Mouse (Mus musculus) regulatory T cell (primary cell): Measurements from ENCODE around the gene Slc16a10.

Experiments used
- in situ Hi-C: fragments of 300-600 bp; cut with MboI, MseI; formaldehyde crosslinking; loops from one replicate; pipeline ENCODE4 v1.15.1; 2025; ENCODE audit warnings: high pct_unique_total_duplicates

The Slc16a10 gene

GRCm38 (mm10) chr10:40069270-40069669 lies 72.8 kb downstream of the Slc16a10 start:
- in situ Hi-C loops, result no loop called here

- in situ Hi-C loops, result no loop called here
These were observed 73.5 kb downstream of the Slc16a10 start for GRCm38 (mm10) chr10:40068595-40068994.

GRCm38 (mm10) chr10:40067529-40067928 lies 74.5 kb downstream of the Slc16a10 start:
- in situ Hi-C loops, result no loop called here

- in situ Hi-C loops, result no loop called here
These were observed 75.0 kb downstream of the Slc16a10 start for GRCm38 (mm10) chr10:40067071-40067470.

GRCm38 (mm10) chr10:40065357-40065756 lies 76.7 kb downstream of the Slc16a10 start:
- in situ Hi-C loops, result no loop called here

DNA sequence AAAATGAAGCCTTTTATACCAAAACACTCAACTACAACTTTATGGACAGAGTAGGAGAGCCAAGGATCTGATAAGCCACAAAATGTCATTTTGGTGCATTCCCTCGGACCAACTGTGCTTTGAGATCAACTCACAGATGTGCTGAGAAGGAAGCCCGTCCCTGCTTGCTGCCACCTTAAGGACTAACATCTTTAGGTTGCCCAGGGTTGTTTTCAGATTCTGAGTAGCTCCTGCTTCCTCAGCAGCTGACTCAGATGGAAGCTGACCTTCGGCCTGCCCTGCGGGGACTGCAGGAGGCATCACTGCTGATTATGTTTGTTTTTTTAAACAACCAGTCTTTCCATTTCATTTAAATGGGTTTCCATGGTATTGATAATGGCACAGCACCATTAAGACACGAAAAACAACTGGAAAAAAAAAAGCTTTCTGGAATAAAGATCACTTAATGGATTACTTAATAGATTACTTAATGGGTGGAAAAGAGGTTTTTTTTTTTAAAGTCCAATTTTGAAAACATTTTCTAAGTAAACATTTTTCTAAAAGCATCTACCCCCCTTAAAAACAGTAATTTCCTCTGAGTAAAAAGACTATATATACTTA lies 78.7 kb downstream of the Slc16a10 start:
- in situ Hi-C loops, result loop anchor here (5.0 kb wide), 1 partner anchor 74 kb away; no protein-coding TSS in a partner anchor

DNA sequence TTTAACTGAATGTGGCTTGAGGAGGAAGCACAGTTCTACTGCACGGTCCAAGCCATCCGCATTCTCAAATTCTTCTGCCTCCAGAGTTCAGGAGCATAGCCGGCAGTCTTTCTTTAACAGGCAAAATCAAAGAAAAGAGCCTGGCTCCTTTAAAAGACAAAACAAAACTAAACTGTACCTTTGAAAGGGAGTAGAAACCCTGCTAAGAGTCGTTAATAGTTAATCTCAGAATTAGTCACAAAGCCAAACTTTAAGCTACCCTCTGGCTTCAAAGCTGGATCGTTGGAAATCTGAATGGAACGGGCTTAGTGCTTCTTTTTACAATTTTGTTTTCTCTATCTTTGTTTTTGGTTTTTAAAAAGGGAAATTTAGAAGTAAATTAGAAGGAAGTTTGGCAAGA lies 79.2 kb downstream of the Slc16a10 start:
- in situ Hi-C loops, result loop anchor here (5.0 kb wide), 1 partner anchor 74 kb away; no protein-coding TSS in a partner anchor

DNA sequence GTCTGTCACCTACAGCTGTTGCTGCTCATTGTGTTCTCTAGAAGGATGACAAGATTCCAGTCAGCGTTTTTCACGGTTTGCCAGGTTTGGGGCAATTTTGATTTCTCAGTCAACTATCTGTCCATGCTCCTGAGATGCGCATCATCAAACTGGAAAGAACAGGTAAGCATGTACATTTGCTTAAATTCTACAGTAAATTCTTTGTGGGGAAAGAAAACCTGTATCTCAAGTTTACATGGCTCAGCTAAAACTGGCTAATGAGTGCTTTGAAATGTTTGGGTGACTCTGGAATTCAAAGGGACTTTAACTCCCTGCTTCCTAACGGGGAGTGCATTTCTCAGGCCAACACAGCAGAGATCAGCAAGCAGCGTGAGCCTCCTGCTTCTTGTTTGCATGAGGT lies 80.1 kb downstream of the Slc16a10 start:
- in situ Hi-C loops, result loop anchor here (5.0 kb wide), 1 partner anchor 75 kb away; no protein-coding TSS in a partner anchor

DNA sequence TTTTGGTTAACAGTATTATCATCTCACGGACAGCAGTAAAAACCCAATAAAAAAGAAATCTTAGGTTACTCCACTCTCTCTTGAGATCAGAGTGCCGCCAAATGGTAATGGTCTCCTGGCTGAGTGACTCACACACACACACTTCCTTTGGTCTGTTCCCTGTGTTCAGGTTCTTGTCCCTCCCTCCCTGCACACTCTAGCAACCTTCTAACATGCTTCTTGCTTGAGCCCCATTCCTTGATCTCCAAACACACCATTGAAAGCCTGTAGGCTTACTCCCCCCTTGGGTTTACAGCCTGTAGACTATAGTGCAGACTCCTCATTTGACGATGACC lies 83.3 kb downstream of the Slc16a10 start:
- in situ Hi-C loops, result no loop called here

DNA sequence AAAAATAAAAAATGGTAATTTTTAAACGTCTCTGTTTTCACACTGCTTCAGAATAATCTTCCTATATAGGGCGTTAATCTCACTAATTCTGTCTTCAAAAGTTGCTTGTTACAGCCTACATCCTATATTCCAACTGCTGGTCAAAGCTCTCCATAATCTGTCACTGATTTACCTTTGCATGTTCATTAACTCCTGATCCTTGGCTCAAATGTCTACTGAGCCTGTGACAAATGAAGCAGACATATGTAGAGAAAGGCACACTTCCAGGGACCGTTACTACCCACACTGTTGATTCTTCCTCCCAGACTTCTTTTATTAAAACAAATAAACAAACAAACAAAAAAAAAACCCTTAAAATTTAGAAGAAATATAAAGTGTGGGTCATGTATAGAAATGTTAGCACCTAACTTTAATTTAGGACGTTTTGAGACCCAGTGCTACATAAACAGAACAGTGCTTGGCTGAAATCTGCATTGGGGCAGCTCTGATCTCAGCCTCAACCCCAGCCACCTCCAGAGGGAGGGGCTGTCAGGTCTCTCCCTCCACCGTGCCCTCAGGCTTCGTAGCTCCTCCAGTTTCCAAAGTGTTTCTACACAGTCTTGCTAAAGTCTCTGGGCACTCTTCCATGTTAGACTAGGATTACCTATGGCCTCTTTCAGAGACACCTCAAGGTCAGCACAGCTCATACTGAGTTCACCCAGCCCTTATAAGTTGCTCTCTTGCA lies 83.8 kb downstream of the Slc16a10 start:
- in situ Hi-C loops, result no loop called here

- in situ Hi-C loops, result no loop called here
These were observed 84.4 kb downstream of the Slc16a10 start for GRCm38 (mm10) chr10:40057615-40058014.

DNA sequence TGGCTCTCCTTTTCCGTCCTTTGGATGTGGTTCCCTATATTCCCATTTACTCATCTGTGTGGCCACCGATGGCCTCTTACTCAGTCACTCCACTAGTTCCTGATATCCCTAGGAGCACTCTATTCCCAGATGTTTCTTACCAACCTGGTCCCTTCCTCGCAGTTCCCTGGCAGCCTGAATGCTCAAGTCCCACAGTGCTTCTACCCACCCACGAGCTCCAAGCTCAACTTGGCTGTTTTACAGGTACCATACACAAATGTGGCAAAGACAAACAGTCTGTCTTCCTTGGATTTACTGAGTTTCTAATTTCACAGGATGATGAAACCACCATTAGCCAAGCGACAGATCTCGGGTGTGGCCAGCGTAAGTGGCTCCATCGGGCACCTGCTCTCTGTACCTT lies 87.6 kb downstream of the Slc16a10 start:
- in situ Hi-C loops, result loop anchor here (5.0 kb wide), 1 partner anchor 158 kb away; no protein-coding TSS in a partner anchor

- in situ Hi-C loops, result loop anchor here (5.0 kb wide), 1 partner anchor 158 kb away; no protein-coding TSS in a partner anchor
These were observed 88.2 kb downstream of the Slc16a10 start for GRCm38 (mm10) chr10:40053896-40054295.

- in situ Hi-C loops, result loop anchor here (5.0 kb wide), 1 partner anchor 159 kb away; no protein-coding TSS in a partner anchor
These were observed 88.7 kb downstream of the Slc16a10 start for GRCm38 (mm10) chr10:40053257-40053895.

DNA sequence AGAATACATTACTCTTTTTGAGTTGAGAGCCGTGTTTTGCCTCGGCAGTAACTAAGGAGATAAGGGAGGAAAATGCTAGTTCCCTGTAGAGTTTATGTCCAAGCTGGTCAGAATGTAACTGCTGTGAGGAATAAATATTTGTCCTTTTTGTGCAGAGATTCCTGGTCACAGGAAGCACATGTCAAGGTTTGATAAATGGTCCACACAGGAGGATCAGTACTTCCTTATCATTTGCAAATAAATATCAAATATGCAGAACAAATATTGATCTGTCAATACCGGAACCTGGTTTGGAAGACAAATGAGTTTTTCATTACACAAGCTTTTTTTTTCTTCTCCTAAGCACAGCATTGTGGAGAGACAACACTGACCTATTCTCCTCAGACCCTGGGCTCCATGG lies 90.1 kb downstream of the Slc16a10 start:
- in situ Hi-C loops, result loop anchor here (5.0 kb wide), 1 partner anchor 160 kb away; no protein-coding TSS in a partner anchor

DNA sequence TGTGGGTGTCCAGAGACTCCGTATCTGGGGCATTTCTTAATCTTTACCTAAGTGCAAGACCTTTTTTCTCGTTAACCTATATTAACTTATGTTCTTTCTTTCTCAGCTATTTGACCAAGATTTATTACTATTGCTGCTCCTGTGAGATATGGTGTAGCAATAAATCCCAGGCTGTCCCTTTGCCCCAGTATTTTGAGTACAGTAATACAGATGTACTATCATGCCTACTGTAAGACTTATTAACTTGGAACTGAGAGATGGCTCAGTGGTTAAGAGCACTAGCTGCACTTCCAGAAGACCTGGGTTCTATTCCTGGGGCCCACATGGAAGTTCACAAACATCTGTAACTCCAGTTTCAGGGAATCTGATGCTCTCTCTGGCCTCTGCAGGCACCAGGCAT lies 91.3 kb downstream of the Slc16a10 start:
- in situ Hi-C loops, result loop anchor here (5.0 kb wide), 1 partner anchor 162 kb away; no protein-coding TSS in a partner anchor

- in situ Hi-C loops, result no loop called here
These were observed 100.7 kb downstream of the Slc16a10 start for GRCm38 (mm10) chr10:40041339-40041738.

DNA sequence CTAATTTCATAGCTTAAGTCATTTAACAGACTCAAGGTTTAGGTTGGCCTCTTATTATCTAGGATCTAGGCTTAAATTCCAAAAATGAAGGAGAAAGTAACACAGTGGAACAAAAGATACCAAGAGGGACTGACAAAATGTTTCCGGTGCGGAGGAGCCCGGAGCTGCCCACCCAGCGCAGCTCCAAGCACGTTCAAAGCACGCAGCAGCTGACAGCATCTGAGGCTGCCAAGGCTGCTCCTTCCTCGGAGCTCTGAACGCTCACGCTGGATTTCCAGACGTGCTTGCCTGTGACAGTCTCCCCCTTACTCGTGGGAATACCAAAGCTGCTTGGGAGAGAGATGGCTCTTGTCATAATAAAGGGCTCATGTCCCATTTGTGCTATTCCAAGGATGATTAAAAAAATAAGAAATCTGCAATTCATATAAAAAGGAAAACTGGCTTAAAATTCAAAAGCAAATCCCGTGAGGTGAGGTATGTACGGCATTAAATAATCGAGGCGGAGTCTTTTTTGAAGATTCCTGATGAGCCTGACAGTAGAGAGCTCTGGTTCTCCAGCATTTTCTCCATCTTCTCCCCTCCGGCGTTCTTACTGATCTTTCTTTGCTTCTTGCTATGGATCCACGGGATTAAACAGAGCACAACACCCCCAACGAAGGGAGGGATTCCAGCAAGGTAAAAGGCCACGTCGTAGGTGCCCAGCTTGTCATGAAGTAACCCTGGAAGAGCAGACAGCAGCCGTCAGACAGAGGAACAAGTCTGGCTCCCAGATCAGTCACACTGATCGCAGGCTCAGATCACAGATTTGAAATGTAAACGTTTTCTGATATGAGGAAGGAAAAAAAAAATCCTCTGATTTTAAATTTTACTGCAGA lies 105.1 kb downstream of the Slc16a10 start:
- in situ Hi-C loops, result no loop called here

DNA sequence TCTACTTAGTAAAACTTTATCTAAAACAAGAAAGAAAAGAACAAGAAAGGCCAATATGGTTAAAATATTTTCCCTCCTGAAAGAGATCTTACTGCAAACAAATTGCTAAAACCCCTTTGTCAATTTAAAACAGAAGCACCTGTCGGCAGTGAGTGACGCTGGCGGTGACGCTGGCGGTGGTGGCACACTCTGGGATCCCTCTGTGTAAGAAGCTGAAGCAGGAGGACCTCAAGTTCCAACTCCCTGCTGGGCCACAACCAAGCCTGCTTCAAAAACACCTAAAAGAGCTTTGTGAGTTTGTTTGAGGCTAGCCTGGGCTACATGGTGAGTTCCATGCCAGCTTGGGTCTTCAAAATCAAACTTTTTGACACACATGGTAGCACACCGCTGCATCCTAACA lies 107.1 kb downstream of the Slc16a10 start:
- in situ Hi-C loops, result no loop called here

DNA sequence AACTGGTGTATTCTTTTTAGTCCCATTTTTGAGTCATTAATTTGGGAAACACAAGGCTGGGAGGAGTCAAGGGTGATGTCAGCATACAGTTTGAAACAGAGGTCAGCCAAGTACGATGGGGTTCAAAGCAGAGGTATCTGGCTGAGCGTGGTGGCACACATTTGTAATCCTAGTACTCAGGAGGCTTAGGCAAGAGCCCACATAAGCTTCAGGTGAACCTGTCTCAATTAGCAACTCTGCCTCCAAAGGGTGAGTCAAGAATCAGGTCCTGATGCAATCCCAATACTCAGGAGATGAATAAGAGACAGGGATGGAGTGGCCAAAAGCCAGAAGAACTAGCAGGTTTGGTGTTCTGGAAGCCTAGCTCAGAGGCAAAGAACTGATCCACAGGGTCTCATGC lies 109.2 kb downstream of the Slc16a10 start:
- in situ Hi-C loops, result no loop called here

GRCm38 (mm10) chr10:40030716-40031115 lies 111.3 kb downstream of the Slc16a10 start:
- in situ Hi-C loops, result no loop called here

DNA sequence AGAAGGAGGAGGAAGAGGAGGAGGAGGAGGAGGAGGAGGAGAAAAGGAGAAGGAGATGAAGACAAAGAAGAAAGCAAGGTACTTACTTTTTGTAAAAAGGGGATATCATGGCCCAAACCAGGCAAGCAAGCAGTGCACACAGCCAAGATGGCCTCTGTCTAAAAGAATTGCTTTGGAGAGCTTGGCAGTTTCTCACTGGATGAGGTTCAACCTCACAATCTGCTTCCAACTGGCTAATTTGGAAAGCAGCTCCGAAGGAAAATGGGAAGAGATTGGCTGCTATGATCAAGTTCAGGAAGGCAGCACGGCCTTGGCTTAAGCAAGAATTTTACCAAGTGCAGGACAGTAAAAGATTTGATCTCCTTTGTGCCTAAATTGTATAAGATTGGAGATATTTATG lies 112.4 kb downstream of the Slc16a10 start:
- in situ Hi-C loops, result no loop called here
